In genomic region chr2:144388416-144388815, GRCm38 (mm10) we compare ENCODE assay signal across 21 mouse cellular contexts. TPM values are rescaled to one million over a fixed set of nuclear protein-coding genes. Genes with fewer than 3 reads are reported as not detected.
DNase-seq lines count a peak whose midpoint lies in the region; ATAC-seq lines count a peak whose summit lies in the region.
"Had no signal": no experiment of that assay in that cellular context is flagged by ENCODE, and none has a peak within 500 bp of the region (broad histone marks: within the 10 kb centered on the region; RNA-seq: fewer than 3 reads in every experiment).

No protein-coding gene starts in this region.

- no peak overlapping the region for H3K4me2 ChIP-seq in kidney, embryonic 16.5 days (replicated peaks; ENCODE audit: low read depth, low read length)
- H3K4me2 ChIP-seq: forebrain, embryonic 13.5 days; heart, embryonic 15.5 days; hindbrain, embryonic 14.5 days had no signal

- no peaks in the 10 kb centered on the region for H3K4me1 ChIP-seq in kidney, embryonic 16.5 days (ENCODE audit: insufficient read depth, low read length)
- H3K4me1 ChIP-seq: embryonic facial prominence, embryonic 10.5 days; forebrain, embryonic 13.5 days; hindbrain, embryonic 10.5 days had no signal

- 66% methylated on average over 3 of the region's 3 CpGs for WGBS in kidney, embryonic 16.5 days

- H3K9ac ChIP-seq in kidney, embryonic 16.5 days (replicated peaks; ENCODE audit: low read length), result no peak overlapping the region
- H3K9ac ChIP-seq: forebrain, embryonic 13.5 days; heart, embryonic 15.5 days; hindbrain, embryonic 14.5 days had no signal

- DNase-seq in kidney, adult 11 months, result peak; percentile 8
- DNase-seq in kidney, postnatal 10 days, result no peak
- DNase-seq in kidney, postnatal 4 days, result no peak
- peak; percentile 32 for DNase-seq in Muller cell, postnatal 12 days (ENCODE audit: inconsistent ontology term)
- peak; percentile 31 for DNase-seq in kidney, postnatal 14 days
- DNase-seq in lung, postnatal 36 days, result no peak
- DNase-seq: adrenal gland, adult 8-10 months; adrenal gland, postnatal 36 days; cerebellum, adult 2 months; cerebellum, postnatal 10 days; gastrocnemius, adult 2 months; gastrocnemius, postnatal 25 days; heart, postnatal 14 days had no signal

- no peak overlapping the region for H3K4me3 ChIP-seq in kidney, embryonic 16.5 days (ENCODE audit: low read length)
- H3K4me3 ChIP-seq: embryonic facial prominence, embryonic 10.5 days; forebrain, embryonic 13.5 days; gastrocnemius, adult 2 months; heart, embryonic 10.5 days; heart, embryonic 15.5 days; hindbrain, embryonic 10.5 days had no signal

- no peaks in the 10 kb centered on the region for H3K9me3 ChIP-seq in kidney, embryonic 16.5 days (ENCODE audit: low read length)
- H3K9me3 ChIP-seq: embryonic facial prominence, embryonic 10.5 days; heart, embryonic 10.5 days; heart, embryonic 15.5 days had no signal

- H3K27me3 ChIP-seq in kidney, embryonic 16.5 days (ENCODE audit: insufficient read depth, low read length), result no peaks in the 10 kb centered on the region
- H3K27me3 ChIP-seq: CH12.LX; forebrain, embryonic 13.5 days; heart, embryonic 15.5 days had no signal

- peaks cover 53% of the 10 kb centered on the region for H3K36me3 ChIP-seq in kidney, embryonic 16.5 days (ENCODE audit: insufficient read depth, low read length)

- peak; percentile 69; the same call in 1 of the 2 replicates for ATAC-seq in kidney, embryonic 16.5 days (ENCODE audit: low FRiP score, low TSS enrichment)
- ATAC-seq: forebrain, embryonic 13.5 days had no signal

- no peak overlapping the region for H3K27ac ChIP-seq in kidney, embryonic 16.5 days (ENCODE audit: low read length)
- H3K27ac ChIP-seq: embryonic facial prominence, embryonic 10.5 days; forebrain, embryonic 13.5 days; heart, embryonic 10.5 days; hindbrain, embryonic 10.5 days; hindbrain, embryonic 14.5 days had no signal

RNA-seq across cellular contexts. Expression of gene Pet117, which starts 19.6 kb away (rescaled TPM):
- polyA plus RNA-seq in kidney, embryonic 16.5 days (2015; fragmentation: Nextera tagmentation; extraction: Ambion mirVana), result 0.56 TPM in 1 of 2 replicates, not detected in the other
- polyA plus RNA-seq: cerebellum, adult 2 months; embryonic facial prominence, embryonic 10.5 days; heart, embryonic 10.5 days had no signal

RNA-seq across cellular contexts. Expression of gene Kat14, which starts 19.6 kb away (rescaled TPM):
- polyA plus RNA-seq in kidney, embryonic 16.5 days (2015; fragmentation: Nextera tagmentation; extraction: Ambion mirVana), result 52.5 and 57.0 TPM in 2 replicates

RNA-seq across cellular contexts. Expression of gene Ovol2, which starts 56.5 kb away (rescaled TPM):
- polyA plus RNA-seq in kidney, embryonic 16.5 days (2015; fragmentation: Nextera tagmentation; extraction: Ambion mirVana), result 1.1 and 1.2 TPM in 2 replicates
- polyA plus RNA-seq: cerebellum, adult 2 months; forebrain, embryonic 13.5 days; hindbrain, embryonic 14.5 days had no signal

Comparison
In these comparisons a context has a peak if more than half of its experiments do, and no peak if none do; other contexts are left out.
1. DNase-seq: peak in kidney, adult 11 months (single experiment), Muller cell, postnatal 12 days (single experiment) and kidney, postnatal 14 days (single experiment); none in kidney, postnatal 10 days (single experiment), kidney, postnatal 4 days (0 of 2) and lung, postnatal 36 days (single experiment).